Mouse (Mus musculus): ENCODE measurements around the gene Frmd6. TPM values are rescaled to one million over a fixed set of nuclear protein-coding genes. Genes with fewer than 3 reads are reported as not detected.

The Frmd6 gene
- polyA plus RNA-seq, 1 experiment from 2014 or later, result 55.6 TPM

GRCm38 (mm10) chr12:70937150-70937549 lies 111.8 kb downstream of the Frmd6 start:
- no peak for DNase-seq (ENCODE audit: low spot score)
- Histone ChIP-seq H3K27me3 (ENCODE audit: low read depth, poor library complexity, severe bottlenecking) (no peaks in the 10 kb centered on the region), H3K36me3 (peaks cover 15% of the 10 kb centered on the region), H3K27ac (peak overlapping the region; percentile 91), H3K4me1 (peaks cover 7% of the 10 kb centered on the region), H3K4me3 (peak overlapping the region; percentile 97), H3K9me3 (replicated peaks) (no peaks in the 10 kb centered on the region)
- 31% methylated on average over 8 of the region's 12 CpGs for WGBS

- peak within 1 kb of the TSS; percentile 91 for H3K27ac ChIP-seq
- H3K27me3 ChIP-seq (ENCODE audit: low read depth, poor library complexity, severe bottlenecking), result no peaks in the 10 kb centered on the region
- no peaks in the 10 kb centered on the region for H3K9me3 ChIP-seq (replicated peaks)
- WGBS, result under 1% methylated on average over 59 of the region's 59 CpGs
- H3K4me1 ChIP-seq, result peaks cover 7% of the 10 kb centered on the region
- DNase-seq (ENCODE audit: low spot score), result peak; percentile 97
- H3K4me3 ChIP-seq, result peak within 1 kb of the TSS; percentile 97
- peaks cover 22% of the 10 kb centered on the region for H3K36me3 ChIP-seq
These were observed 112.5 kb downstream of the Frmd6 start, which contains the start of gene Actr10 for GRCm38 (mm10) chr12:70937571-70938384. TSS of gene Actr10 (plus strand) at chr12:70937857.

- no peaks in the 10 kb centered on the region for H3K9me3 ChIP-seq (replicated peaks)
- H3K36me3 ChIP-seq, result peaks cover 50% of the 10 kb centered on the region
- 95% methylated on average over 7 of the region's 7 CpGs for WGBS
- H3K4me1 ChIP-seq, result peaks cover 7% of the 10 kb centered on the region
- H3K27me3 ChIP-seq (ENCODE audit: low read depth, poor library complexity, severe bottlenecking), result no peaks in the 10 kb centered on the region
- no peak overlapping the region for H3K4me3 ChIP-seq
- H3K27ac ChIP-seq, result no peak overlapping the region
- DNase-seq (ENCODE audit: low spot score), result no peak
These were observed 115.5 kb downstream of the Frmd6 start for GRCm38 (mm10) chr12:70940806-70941205.

GRCm38 (mm10) chr12:70944181-70944580 lies 118.9 kb downstream of the Frmd6 start:
- H3K9me3 ChIP-seq (replicated peaks), result no peaks in the 10 kb centered on the region
- H3K27ac ChIP-seq, result no peak overlapping the region
- no peaks in the 10 kb centered on the region for H3K4me1 ChIP-seq
- no peaks in the 10 kb centered on the region for H3K27me3 ChIP-seq (ENCODE audit: low read depth, poor library complexity, severe bottlenecking)
- DNase-seq (ENCODE audit: low spot score), result no peak
- no peak overlapping the region for H3K4me3 ChIP-seq
- H3K36me3 ChIP-seq, result peaks cover 81% of the 10 kb centered on the region
- 97% methylated on average over 5 of the region's 5 CpGs for WGBS

- no peak overlapping the region for H3K4me3 ChIP-seq
- 94% methylated on average over 10 of the region's 10 CpGs for WGBS
- no peak for DNase-seq (ENCODE audit: low spot score)
- H3K27ac ChIP-seq, result no peak overlapping the region
- H3K4me1 ChIP-seq, result no peaks in the 10 kb centered on the region
- no peaks in the 10 kb centered on the region for H3K27me3 ChIP-seq (ENCODE audit: low read depth, poor library complexity, severe bottlenecking)
- H3K9me3 ChIP-seq (replicated peaks), result no peaks in the 10 kb centered on the region
- peaks cover 91% of the 10 kb centered on the region for H3K36me3 ChIP-seq
These were observed 121.4 kb downstream of the Frmd6 start for GRCm38 (mm10) chr12:70946585-70947256.

Other genes with a start within 250 kb of the Frmd6 start
- gene Actr10, start 112.3 kb downstream of the Frmd6 start, polyA plus RNA-seq (2016; fragmentation: Nextera tagmentation; extraction: Ambion mirVana), result 221 and 232 TPM in 2 replicates
- gene Psma3, start 149.1 kb downstream of the Frmd6 start, polyA plus RNA-seq (2016; fragmentation: Nextera tagmentation; extraction: Ambion mirVana), result 656 and 733 TPM in 2 replicates
- gene Arid4a, start 190.5 kb downstream of the Frmd6 start, polyA plus RNA-seq (2016; fragmentation: Nextera tagmentation; extraction: Ambion mirVana), result 24.8 and 31.2 TPM in 2 replicates